Mouse (Mus musculus): ENCODE results near the gene Sipa1l1. TPM values are rescaled to one million over a fixed set of nuclear protein-coding genes. Genes with fewer than 3 reads are reported as not detected.

Gene Sipa1l1
- polyA plus RNA-seq, 1 experiment from 2014 or later = 16.9 TPM

DNA sequence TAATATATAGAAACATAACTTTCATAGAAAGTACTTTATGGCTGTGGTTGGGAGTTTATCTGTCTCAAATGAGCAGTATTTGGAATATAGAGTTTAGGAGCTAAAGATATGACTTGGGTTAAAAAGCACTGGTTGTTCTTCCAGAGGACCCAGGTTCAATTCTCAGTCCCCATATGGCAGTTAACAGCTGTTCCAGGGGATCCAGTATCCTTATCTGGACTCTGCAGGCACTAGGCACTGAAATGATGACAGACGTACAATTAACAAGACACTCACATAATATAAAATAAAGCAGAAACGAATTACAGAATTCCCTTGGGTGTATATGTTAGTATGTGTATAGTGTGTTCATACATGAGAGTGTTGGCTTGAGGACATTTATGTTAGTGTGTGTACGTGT is 64.1 kb downstream of the Sipa1l1 start:
- Histone ChIP-seq H3K9me3 (replicated peaks) (no peaks in the 10 kb centered on the region), H3K4me1 (replicated peaks) (peaks cover 41% of the 10 kb centered on the region), H3K27me3 (no peaks in the 10 kb centered on the region), H3K4me2 (no peak overlapping the region), H3K4me3 (no peak overlapping the region), H3K27ac (no peak overlapping the region), H3K36me3 (no peaks in the 10 kb centered on the region), H3K9ac (no peak overlapping the region)
- 71% methylated on average over 3 of the region's 3 CpGs for WGBS
- no peak for ATAC-seq (replicated peaks; ENCODE audit: insufficient number of reproducible peaks, insufficient read depth, low FRiP score, low read depth)

DNA sequence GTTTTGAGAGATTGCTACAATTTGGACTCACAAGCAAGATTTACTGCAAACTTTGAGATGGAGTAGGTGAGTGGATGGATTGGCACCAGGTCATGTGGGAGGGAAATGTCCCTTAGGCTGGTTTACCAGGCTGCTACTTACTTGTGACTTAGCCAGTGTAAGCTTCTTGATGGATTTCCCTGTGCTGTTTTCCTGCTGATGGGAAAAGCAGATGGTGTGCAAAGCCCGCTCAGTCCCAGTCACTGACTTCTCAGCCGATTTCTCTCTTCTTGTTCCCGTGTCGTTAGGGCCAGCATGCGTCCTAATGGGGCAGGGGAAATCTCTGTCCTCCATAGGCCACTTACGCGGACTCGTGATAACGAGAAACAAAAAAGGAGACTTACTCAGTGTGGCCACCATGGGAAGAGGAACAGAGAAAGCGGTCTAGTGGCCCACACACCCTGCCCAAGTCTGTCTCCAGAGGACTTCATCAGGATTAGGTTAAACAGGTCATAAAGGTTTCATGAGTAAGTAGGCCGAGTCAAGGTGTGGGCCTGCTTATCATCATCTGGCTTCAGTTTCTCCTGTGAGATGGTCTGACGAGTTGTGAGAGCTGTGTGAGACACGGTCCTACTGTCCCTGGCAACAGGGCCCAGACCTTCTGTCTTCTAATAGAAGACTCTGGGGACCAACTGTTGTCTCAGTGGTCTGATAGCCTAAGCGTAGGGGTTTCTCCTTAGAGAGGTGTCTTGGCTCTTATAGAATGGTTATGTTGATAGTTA is 65.5 kb downstream of the Sipa1l1 start:
- Histone ChIP-seq H3K27me3 (no peaks in the 10 kb centered on the region), H3K4me3 (no peak overlapping the region), H3K36me3 (no peaks in the 10 kb centered on the region), H3K4me2 (no peak overlapping the region), H3K4me1 (replicated peaks) (peaks cover 47% of the 10 kb centered on the region), H3K9ac (no peak overlapping the region), H3K9me3 (replicated peaks) (no peaks in the 10 kb centered on the region), H3K27ac (no peak overlapping the region)
- no peak for ATAC-seq (replicated peaks; ENCODE audit: insufficient number of reproducible peaks, insufficient read depth, low FRiP score, low read depth)
- WGBS = 65% methylated on average over 14 of the region's 14 CpGs

DNA sequence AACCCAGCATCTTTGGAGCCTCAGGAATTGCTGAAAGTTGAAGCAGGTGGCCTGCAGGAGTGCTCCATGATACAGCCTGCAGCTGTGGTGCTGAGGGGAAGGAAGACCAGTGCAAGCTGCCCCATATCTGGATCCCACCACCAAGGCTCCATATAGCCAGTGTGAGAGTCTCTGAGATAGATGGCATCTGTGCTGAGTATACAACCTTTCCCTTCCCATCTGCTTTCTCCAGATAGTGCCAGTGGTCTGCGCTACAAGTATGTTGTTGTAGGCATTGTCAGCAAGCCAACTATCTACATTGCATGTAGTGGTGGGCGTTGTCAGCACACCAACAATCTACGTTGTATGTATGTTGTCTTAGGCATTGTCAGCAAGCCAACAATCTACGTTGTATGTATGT is 68.0 kb downstream of the Sipa1l1 start:
- Histone ChIP-seq H3K9me3 (replicated peaks) (no peaks in the 10 kb centered on the region), H3K4me2 (no peak overlapping the region), H3K4me1 (replicated peaks) (peaks cover 23% of the 10 kb centered on the region), H3K27me3 (no peaks in the 10 kb centered on the region), H3K4me3 (no peak overlapping the region), H3K36me3 (no peaks in the 10 kb centered on the region), H3K9ac (no peak overlapping the region), H3K27ac (peak overlapping the region; percentile 75)
- 82% methylated on average over 4 of the region's 4 CpGs for WGBS
- ATAC-seq (replicated peaks; ENCODE audit: insufficient number of reproducible peaks, insufficient read depth, low FRiP score, low read depth) = no peak

DNA sequence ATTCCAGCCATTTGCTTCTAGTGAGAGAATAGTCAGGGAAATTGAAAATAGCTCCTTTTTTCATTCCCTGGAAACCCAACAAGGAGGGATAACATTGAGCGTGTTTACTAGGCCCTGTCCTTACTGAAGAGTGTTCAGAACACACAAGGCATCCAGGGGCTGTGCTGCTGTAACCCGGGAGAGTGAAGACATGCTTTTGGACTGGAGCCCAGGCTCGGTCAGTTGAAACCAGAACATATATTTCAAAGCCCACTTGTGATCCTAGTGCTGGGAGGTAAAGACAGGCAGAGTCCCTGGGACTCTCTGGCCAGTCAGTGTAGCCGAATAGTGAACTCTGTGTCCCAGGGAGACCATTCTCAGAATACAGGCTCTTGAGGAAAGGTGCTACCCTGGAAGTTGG is 68.8 kb downstream of the Sipa1l1 start:
- Histone ChIP-seq H3K4me3 (no peak overlapping the region), H3K4me1 (replicated peaks) (peaks cover 19% of the 10 kb centered on the region), H3K4me2 (no peak overlapping the region), H3K9ac (no peak overlapping the region), H3K27ac (peak overlapping the region; percentile 75), H3K36me3 (no peaks in the 10 kb centered on the region), H3K27me3 (no peaks in the 10 kb centered on the region), H3K9me3 (replicated peaks) (no peaks in the 10 kb centered on the region)
- peak; percentile 86 for ATAC-seq (replicated peaks; ENCODE audit: insufficient number of reproducible peaks, insufficient read depth, low FRiP score, low read depth)
- 17% methylated on average over 4 of the region's 4 CpGs for WGBS

DNA sequence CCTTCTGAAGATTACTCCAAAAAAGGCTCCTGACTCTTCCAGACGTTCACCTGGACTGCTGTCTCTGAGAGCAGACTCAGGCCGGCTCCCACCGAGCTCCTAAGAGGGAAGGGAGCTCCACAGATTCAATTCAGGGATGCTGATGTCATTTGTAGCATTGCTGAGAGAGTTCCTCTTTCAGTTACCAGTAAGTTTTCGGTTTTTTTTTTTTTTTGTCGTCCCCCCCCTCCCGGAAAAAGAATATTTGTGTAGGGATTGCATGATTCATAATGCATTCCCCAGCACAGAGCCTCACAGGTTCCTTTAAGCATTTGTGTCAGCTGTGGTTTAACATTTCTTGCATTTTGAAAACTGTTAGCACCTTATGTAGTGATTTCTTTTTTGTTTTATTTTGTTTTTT is 71.6 kb downstream of the Sipa1l1 start:
- Histone ChIP-seq H3K4me2 (no peak overlapping the region), H3K36me3 (no peaks in the 10 kb centered on the region), H3K4me3 (no peak overlapping the region), H3K9me3 (replicated peaks) (no peaks in the 10 kb centered on the region), H3K9ac (no peak overlapping the region), H3K4me1 (replicated peaks) (peaks cover 14% of the 10 kb centered on the region), H3K27me3 (no peaks in the 10 kb centered on the region), H3K27ac (no peak overlapping the region)
- ATAC-seq (replicated peaks; ENCODE audit: insufficient number of reproducible peaks, insufficient read depth, low FRiP score, low read depth) = no peak
- 77% methylated on average over 6 of the region's 6 CpGs for WGBS

DNA sequence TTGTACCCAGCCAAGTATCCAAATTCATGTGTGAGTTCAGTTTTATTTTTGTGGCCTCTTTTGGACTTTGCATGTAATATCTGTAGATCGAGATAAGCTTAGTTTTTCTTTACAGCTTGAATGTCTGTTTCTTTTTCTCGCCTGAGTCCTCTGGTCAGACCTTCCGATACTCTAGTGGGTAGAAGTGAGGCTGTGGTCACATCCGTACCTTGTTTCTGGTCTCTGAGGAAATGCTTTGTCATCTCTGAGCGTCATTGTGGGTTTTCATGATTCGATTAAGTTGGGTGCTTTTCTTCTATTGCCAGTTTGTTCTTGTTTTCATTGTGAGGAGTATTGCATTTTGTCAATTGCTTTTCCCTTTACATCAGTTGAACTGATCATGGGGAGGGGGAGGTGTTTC is 76.1 kb downstream of the Sipa1l1 start:
- WGBS = 72% methylated on average over 6 of the region's 6 CpGs
- peak overlapping the region; percentile 20; the same call in 1 of the 2 replicates for H3K27ac ChIP-seq
- no peak for ATAC-seq (replicated peaks; ENCODE audit: insufficient number of reproducible peaks, insufficient read depth, low FRiP score, low read depth)

DNA sequence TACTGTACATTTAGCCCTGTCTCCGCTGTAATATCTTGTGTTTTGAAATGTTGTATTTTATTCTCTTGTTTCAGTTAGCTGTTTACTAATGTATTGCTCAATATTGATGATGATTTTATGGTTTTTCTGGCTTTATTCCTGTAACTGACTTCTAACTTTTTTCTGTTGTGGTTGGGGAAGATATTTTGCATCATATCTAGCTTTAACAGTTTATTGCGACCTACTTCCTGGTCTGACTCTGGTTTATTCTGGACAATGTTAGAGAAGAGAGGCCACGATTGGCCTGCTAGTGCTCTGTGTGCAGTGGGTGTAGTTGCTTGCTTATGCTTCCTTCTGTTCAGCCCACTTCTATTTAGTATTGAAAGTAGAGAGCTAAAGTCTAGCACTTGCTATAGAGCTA is 77.3 kb downstream of the Sipa1l1 start:
- H3K4me1 ChIP-seq (replicated peaks) = peaks cover 11% of the 10 kb centered on the region
- no peak overlapping the region for H3K4me3 ChIP-seq
- H3K9ac ChIP-seq = no peak overlapping the region
- H3K27ac ChIP-seq = no peak overlapping the region
- no peak for ATAC-seq (replicated peaks; ENCODE audit: insufficient number of reproducible peaks, insufficient read depth, low FRiP score, low read depth)
- 60% methylated on average over 3 of the region's 3 CpGs for WGBS
- H3K36me3 ChIP-seq = no peaks in the 10 kb centered on the region
- no peaks in the 10 kb centered on the region for H3K27me3 ChIP-seq
- H3K4me2 ChIP-seq = no peak overlapping the region
- no peaks in the 10 kb centered on the region for H3K9me3 ChIP-seq (replicated peaks)

More for the DNA sequence above, 76.1 kb downstream of the Sipa1l1 start:
- no peaks in the 10 kb centered on the region for H3K36me3 ChIP-seq
- peaks cover 7% of the 10 kb centered on the region for H3K4me1 ChIP-seq (replicated peaks)
- no peak overlapping the region for H3K9ac ChIP-seq
- no peak overlapping the region for H3K4me3 ChIP-seq
- no peak overlapping the region for H3K4me2 ChIP-seq
- no peaks in the 10 kb centered on the region for H3K9me3 ChIP-seq (replicated peaks)
- no peaks in the 10 kb centered on the region for H3K27me3 ChIP-seq

DNA sequence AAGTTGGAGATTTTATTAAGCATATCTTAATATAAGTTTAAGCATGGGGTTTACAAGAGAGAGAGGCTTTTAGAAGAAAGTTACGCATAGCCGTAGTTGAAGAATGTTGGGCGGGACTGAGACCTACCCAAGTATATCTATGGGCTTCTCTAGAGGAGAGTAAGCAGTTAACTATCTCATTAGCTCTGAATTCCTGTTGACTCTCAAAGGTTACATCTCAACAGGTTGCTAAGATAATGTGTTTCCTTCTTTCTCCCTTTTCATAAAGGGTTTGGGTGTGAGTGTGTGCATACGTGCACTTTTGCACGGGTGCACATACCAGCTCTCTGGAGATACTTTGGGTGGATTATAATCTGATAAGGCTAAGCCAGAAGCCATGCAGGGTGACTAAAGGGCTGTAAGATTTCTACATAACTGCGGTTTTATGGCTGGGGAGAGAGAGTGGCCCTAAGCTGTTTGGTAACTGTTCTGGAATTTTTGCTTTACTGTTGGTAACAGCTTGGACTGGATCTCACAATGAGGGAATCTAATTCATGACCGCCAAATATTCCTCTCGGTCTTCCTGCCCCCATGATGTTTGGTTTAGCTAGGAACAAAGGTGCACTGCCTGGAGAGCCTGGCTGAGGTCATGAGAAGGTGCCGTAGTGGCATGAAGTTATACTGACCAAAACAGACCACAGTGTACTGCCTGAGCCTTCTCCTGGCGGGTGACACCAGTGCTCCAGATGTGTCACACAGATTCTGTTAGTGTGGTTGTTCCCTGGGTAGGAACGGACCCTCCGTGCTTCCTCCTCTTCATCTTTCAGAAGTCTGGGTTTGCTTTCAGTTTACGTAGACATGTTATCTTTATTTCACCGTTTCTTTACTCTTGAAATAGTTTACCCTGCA is 78.5 kb downstream of the Sipa1l1 start:
- no peak overlapping the region for H3K27ac ChIP-seq
- no peak overlapping the region for H3K4me2 ChIP-seq
- H3K27me3 ChIP-seq = no peaks in the 10 kb centered on the region
- 80% methylated on average over 14 of the region's 14 CpGs for WGBS
- H3K9me3 ChIP-seq (replicated peaks) = no peaks in the 10 kb centered on the region
- no peak overlapping the region for H3K4me3 ChIP-seq
- peaks cover 11% of the 10 kb centered on the region for H3K4me1 ChIP-seq (replicated peaks)
- H3K9ac ChIP-seq = no peak overlapping the region
- ATAC-seq (replicated peaks; ENCODE audit: insufficient number of reproducible peaks, insufficient read depth, low FRiP score, low read depth) = no peak
- no peaks in the 10 kb centered on the region for H3K36me3 ChIP-seq

DNA sequence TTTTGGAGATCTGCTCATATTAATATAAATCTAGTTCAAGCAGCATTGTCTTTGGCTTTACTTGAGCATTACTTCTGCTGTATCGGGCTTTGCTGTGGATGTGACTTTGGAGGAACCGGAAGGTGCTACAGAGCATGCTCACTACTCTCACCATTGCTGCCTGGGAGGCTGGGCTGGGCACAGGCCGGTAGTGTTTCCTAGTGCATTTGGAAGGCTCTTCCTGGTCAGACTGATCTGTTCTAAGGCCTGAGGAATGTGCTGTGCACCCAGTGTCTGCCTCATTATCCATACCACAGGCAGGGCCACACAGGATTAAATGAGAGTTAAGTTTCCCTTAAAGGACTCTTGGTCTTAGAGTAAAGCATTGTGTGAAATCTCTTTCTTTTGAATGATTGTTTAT is 79.4 kb downstream of the Sipa1l1 start:
- 71% methylated on average over 3 of the region's 3 CpGs for WGBS
- H3K36me3 ChIP-seq = no peaks in the 10 kb centered on the region
- ATAC-seq (replicated peaks; ENCODE audit: insufficient number of reproducible peaks, insufficient read depth, low FRiP score, low read depth) = no peak
- no peak overlapping the region for H3K4me2 ChIP-seq
- no peaks in the 10 kb centered on the region for H3K9me3 ChIP-seq (replicated peaks)
- H3K4me3 ChIP-seq = no peak overlapping the region
- peaks cover 11% of the 10 kb centered on the region for H3K4me1 ChIP-seq (replicated peaks)
- no peak overlapping the region for H3K27ac ChIP-seq
- H3K27me3 ChIP-seq = no peaks in the 10 kb centered on the region
- H3K9ac ChIP-seq = no peak overlapping the region

DNA sequence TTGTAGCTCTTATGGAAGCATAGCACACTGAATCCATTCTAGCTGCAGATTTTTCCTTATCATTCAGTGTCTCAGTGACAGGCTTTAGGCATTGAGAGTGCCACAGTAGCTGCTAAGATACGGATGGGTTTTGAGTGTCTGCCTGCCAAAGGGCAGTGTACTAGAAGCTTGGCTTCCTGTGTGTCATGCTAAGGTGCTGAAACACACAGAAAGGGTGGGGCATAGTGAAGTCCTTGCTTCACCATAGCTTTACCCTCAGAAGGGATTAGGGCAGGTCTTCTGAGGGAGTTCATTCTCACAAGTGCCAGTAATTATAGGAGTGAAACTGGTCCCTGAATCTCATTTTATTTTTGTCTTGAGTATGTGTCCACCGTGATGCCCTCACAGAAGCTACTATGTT is 82.2 kb downstream of the Sipa1l1 start:
- Histone ChIP-seq H3K36me3 (no peaks in the 10 kb centered on the region), H3K27ac (no peak overlapping the region), H3K4me1 (replicated peaks) (peaks cover 11% of the 10 kb centered on the region), H3K27me3 (no peaks in the 10 kb centered on the region), H3K4me3 (no peak overlapping the region), H3K9ac (no peak overlapping the region), H3K4me2 (no peak overlapping the region), H3K9me3 (replicated peaks) (no peaks in the 10 kb centered on the region)
- no peak for ATAC-seq (replicated peaks; ENCODE audit: insufficient number of reproducible peaks, insufficient read depth, low FRiP score, low read depth)
- WGBS = 51% methylated on average over 2 of the region's 2 CpGs

DNA sequence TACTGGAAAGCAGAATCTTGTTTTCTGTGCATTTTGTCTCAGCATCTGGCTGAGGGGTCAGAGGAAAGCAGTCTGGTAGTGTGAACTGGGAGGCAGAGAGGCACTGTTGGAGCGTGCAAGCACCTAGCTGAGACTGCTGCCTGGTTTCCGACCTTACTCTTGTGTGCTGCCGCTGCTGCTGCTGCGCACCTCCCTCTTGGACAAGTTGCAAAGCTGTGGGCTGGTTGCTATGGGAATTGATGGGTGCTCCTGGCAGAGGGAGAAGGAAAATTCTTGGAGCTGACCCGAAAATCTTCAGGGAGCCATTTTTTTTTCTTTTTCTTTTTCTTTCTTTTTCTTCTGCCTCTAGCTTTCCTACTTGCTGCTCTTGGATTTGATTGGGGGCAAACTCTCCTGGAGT is 85.0 kb downstream of the Sipa1l1 start:
- Histone ChIP-seq H3K27ac (no peak overlapping the region), H3K9ac (no peak overlapping the region), H3K36me3 (no peaks in the 10 kb centered on the region), H3K4me2 (no peak overlapping the region), H3K27me3 (no peaks in the 10 kb centered on the region), H3K4me1 (replicated peaks) (peaks cover 8% of the 10 kb centered on the region), H3K4me3 (no peak overlapping the region), H3K9me3 (replicated peaks) (no peaks in the 10 kb centered on the region)
- WGBS = 76% methylated on average over 5 of the region's 5 CpGs
- no peak for ATAC-seq (replicated peaks; ENCODE audit: insufficient number of reproducible peaks, insufficient read depth, low FRiP score, low read depth)

Data from heart, embryonic 15.5 days (tissue).